Mouse (Mus musculus): Measurements from ENCODE around the gene Peg10. TPM values are rescaled to one million over a fixed set of nuclear protein-coding genes. Genes with fewer than 3 reads are reported as not detected.

The Peg10 gene
- total RNA-seq (2014; fragmentation: Nextera tagmentation), result not detected in 2 replicates
- total RNA-seq (2017), result 0.05 and 0.06 TPM in 2 replicates
- polyA plus RNA-seq (2012), result not detected in 2 replicates

DNA sequence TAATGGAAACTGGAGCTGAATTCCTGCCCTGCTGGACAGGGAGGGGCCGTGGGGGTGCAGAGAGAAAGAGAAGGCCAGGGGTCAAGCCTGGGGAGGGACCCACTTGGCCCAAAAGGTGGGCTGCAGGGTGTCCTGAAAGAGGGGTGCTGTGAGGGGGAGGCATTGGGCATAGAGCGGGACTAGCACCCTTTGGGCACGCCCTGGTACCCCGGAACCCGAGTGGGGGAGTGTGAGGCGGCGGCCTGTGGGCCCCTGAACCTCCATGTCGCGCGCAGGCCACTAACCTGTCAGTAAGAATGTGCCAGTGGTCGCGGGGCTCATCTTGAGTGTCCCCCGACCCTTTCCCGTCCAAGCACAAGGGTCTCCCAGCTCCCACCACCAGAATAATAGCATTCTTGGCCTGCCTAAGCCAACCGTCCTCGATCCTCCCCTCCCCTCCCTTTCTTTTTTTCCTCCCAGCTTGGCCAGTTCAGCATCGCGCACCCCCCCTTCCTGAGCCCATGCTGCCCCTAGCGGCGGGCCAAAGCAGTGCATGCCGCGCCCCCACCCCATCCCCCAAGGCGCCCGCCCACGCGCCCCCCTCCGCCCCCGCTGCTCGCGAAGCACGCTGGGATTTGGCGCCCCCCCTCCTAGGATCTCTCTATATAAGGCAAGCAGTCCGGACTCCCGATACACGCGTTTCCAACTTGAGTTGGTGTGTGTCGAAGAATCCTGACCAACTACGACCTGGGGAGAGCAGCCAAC is at the start of gene Peg10, which contains the start of gene Sgce:
Gene Peg10 (plus strand): TSS at position 611 of the 744 bp plus-strand sequence.
Gene Sgce (minus strand): TSS at position 512 of the 744 bp plus-strand sequence.
- Histone ChIP-seq H3K9me3 (replicated peaks) (peaks cover 28% of the 10 kb centered on the region), H3K36me3 (replicated peaks) (no peaks in the 10 kb centered on the region), H3K4me1 (ENCODE audit: insufficient read depth, low read depth, low read length) (no peaks in the 10 kb centered on the region), H3K27me3 (ENCODE audit: insufficient read depth, low read length) (peaks cover 6% of the 10 kb centered on the region; the same call in 1 of the 2 replicates), H3K4me3 (ENCODE audit: low read depth, low read length) (no peak within 1 kb of the TSS)
- no peak for ATAC-seq (ENCODE audit: extremely low read depth, insufficient number of reproducible peaks, low FRiP score, poor library complexity, severe bottlenecking)
- no peak for DNase-seq (ENCODE audit: low spot score)
- no peak for TF ChIP-seq GATA2 (IDR thresholded peaks at IDR 0.05; ENCODE audit: borderline replicate concordance, low read depth, low read length)
- TF ChIP-seq POLR2AphosphoS5 (IDR thresholded peaks at IDR 0.05; ENCODE audit: insufficient replicate concordance, low read depth, low read length), result no peak
- TF ChIP-seq GATA1 (IDR thresholded peaks at IDR 0.05; ENCODE audit: borderline replicate concordance, low read length), result no peak
- no peak for TF ChIP-seq TAL1 (conservative IDR thresholded peaks at IDR 0.05; ENCODE audit: low read depth, low read length)
- no peak for TF ChIP-seq CTCF (IDR thresholded peaks at IDR 0.05; ENCODE audit: low read depth, low read length)

DNA sequence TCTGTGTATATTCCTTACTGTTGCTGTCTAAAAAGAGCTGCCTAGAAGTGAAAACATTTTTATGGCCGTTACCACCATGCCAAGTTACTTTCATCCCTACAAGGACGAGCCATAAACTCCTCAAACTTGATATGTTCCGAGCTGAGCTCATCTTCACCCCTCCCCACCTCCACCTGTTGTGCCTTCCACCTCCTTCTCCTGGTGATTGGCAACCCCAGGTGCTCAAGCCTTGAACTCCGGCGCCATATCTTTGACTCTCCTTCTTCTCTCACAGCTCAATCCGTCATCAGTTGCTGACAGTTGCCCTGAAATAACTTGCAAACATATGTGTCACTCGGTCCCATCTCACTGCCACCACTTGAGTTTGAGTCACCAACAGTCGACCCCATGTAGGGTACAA is 45.5 kb upstream of the Peg10 start:
- peaks cover 22% of the 10 kb centered on the region for H3K27me3 ChIP-seq (ENCODE audit: insufficient read depth, low read length)
- no peaks in the 10 kb centered on the region for H3K9me3 ChIP-seq (replicated peaks)
- ATAC-seq (ENCODE audit: extremely low read depth, insufficient number of reproducible peaks, low FRiP score, poor library complexity, severe bottlenecking), result no peak
- no peak for DNase-seq (ENCODE audit: low spot score)
- no peak overlapping the region for H3K4me3 ChIP-seq (ENCODE audit: low read depth, low read length)
- TF ChIP-seq POLR2AphosphoS5 (IDR thresholded peaks at IDR 0.05; ENCODE audit: insufficient replicate concordance, low read depth, low read length) (no peak), GATA2 (IDR thresholded peaks at IDR 0.05; ENCODE audit: borderline replicate concordance, low read depth, low read length) (no peak), GATA1 (IDR thresholded peaks at IDR 0.05; ENCODE audit: borderline replicate concordance, low read length) (no peak), TAL1 (conservative IDR thresholded peaks at IDR 0.05; ENCODE audit: low read depth, low read length) (no peak), CTCF (IDR thresholded peaks at IDR 0.05; ENCODE audit: low read depth, low read length) (no peak)
- H3K4me1 ChIP-seq (ENCODE audit: insufficient read depth, low read depth, low read length), result 0 out of 2 replicates have a peak, but pooled peaks cover 2% of the 10 kb centered on the region
- no peaks in the 10 kb centered on the region for H3K36me3 ChIP-seq (replicated peaks)

DNA sequence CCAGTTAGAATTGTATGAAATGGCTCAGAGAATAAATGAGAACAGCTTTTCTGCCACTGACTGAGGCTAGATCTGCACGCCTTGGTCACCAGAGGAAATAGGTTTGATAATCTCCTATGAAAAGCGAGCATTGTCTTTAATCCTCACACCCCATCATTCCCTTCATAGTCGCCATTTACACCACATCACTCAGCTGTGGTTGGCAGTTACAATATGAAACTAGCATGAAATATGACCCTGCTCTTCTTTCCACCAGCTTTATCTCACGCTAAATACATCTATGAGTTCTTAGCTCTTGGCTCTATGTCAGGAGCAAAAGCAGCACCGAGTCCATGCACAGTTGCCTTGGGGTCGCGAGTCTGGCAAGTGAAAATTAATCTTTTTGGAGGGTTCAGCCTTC is 43.2 kb upstream of the Peg10 start:
- Histone ChIP-seq H3K4me3 (ENCODE audit: low read depth, low read length) (no peak overlapping the region), H3K27me3 (ENCODE audit: insufficient read depth, low read length) (peaks cover 30% of the 10 kb centered on the region), H3K4me1 (ENCODE audit: insufficient read depth, low read depth, low read length) (0 out of 2 replicates have a peak, but pooled peaks cover 2% of the 10 kb centered on the region), H3K9me3 (replicated peaks) (no peaks in the 10 kb centered on the region), H3K36me3 (replicated peaks) (no peaks in the 10 kb centered on the region)
- ATAC-seq (ENCODE audit: extremely low read depth, insufficient number of reproducible peaks, low FRiP score, poor library complexity, severe bottlenecking) (no peak), DNase-seq (ENCODE audit: low spot score) (no peak)
- TF ChIP-seq GATA1 (IDR thresholded peaks at IDR 0.05; ENCODE audit: borderline replicate concordance, low read length) (no peak), POLR2AphosphoS5 (IDR thresholded peaks at IDR 0.05; ENCODE audit: insufficient replicate concordance, low read depth, low read length) (no peak), TAL1 (conservative IDR thresholded peaks at IDR 0.05; ENCODE audit: low read depth, low read length) (no peak), GATA2 (IDR thresholded peaks at IDR 0.05; ENCODE audit: borderline replicate concordance, low read depth, low read length) (no peak), CTCF (IDR thresholded peaks at IDR 0.05; ENCODE audit: low read depth, low read length) (no peak)

DNA sequence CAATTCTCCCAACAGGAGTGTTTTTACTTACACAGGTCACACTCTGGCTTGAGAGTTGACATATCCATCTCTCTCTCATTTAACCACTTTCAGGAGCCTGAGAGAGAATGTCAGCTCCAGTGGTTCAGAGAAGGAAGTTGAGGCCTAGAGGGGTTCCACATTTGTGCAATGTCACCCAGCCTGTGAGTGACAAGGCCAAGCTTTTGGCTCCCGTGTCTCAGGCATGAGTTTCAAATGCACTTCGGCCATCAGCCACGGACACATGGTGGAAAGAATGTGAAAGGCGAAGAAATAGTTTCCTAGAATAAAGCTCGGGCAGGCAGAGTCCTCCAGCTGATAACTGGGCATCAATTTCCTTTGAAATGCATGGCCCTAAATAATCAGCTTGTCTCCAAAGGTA is 40.7 kb upstream of the Peg10 start:
- no peak for DNase-seq (ENCODE audit: low spot score)
- Histone ChIP-seq H3K9me3 (replicated peaks) (no peaks in the 10 kb centered on the region), H3K36me3 (replicated peaks) (no peaks in the 10 kb centered on the region), H3K27me3 (ENCODE audit: insufficient read depth, low read length) (peaks cover 27% of the 10 kb centered on the region), H3K4me1 (ENCODE audit: insufficient read depth, low read depth, low read length) (0 out of 2 replicates have a peak, but pooled peaks cover 2% of the 10 kb centered on the region), H3K4me3 (ENCODE audit: low read depth, low read length) (no peak overlapping the region)
- no peak for ATAC-seq (ENCODE audit: extremely low read depth, insufficient number of reproducible peaks, low FRiP score, poor library complexity, severe bottlenecking)
- TF ChIP-seq GATA1 (IDR thresholded peaks at IDR 0.05; ENCODE audit: borderline replicate concordance, low read length) (no peak), TAL1 (conservative IDR thresholded peaks at IDR 0.05; ENCODE audit: low read depth, low read length) (no peak), POLR2AphosphoS5 (IDR thresholded peaks at IDR 0.05; ENCODE audit: insufficient replicate concordance, low read depth, low read length) (no peak), CTCF (IDR thresholded peaks at IDR 0.05; ENCODE audit: low read depth, low read length) (no peak), GATA2 (IDR thresholded peaks at IDR 0.05; ENCODE audit: borderline replicate concordance, low read depth, low read length) (no peak)

DNA sequence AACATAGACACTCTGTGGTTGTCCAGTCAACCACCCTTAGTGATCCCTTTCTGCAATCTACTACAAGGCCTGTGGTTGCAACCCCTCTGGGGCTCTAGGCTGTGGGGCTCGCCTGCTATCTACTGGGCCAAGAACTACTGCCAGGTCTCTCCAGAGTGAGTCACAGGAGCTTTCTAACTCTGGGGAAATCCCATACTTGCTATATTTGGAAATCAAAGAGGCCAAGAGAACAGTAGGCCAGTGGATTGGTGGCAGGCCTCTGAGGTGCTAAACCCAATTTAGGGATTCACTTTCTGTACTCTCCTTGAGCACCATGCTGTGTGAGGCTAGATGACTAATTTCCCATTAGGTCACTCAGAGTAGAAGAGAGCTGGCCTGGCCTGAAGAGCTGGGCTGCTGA is 38.1 kb upstream of the Peg10 start:
- H3K27me3 ChIP-seq (ENCODE audit: insufficient read depth, low read length), result peaks cover 19% of the 10 kb centered on the region; the same call in 1 of the 2 replicates
- no peaks in the 10 kb centered on the region for H3K9me3 ChIP-seq (replicated peaks)
- 0 out of 2 replicates have a peak, but pooled peaks cover 2% of the 10 kb centered on the region for H3K4me1 ChIP-seq (ENCODE audit: insufficient read depth, low read depth, low read length)
- TF ChIP-seq POLR2AphosphoS5 (IDR thresholded peaks at IDR 0.05; ENCODE audit: insufficient replicate concordance, low read depth, low read length), result no peak
- DNase-seq (ENCODE audit: low spot score) (no peak), ATAC-seq (ENCODE audit: extremely low read depth, insufficient number of reproducible peaks, low FRiP score, poor library complexity, severe bottlenecking) (no peak)
- no peaks in the 10 kb centered on the region for H3K36me3 ChIP-seq (replicated peaks)
- H3K4me3 ChIP-seq (ENCODE audit: low read depth, low read length), result no peak overlapping the region

DNA sequence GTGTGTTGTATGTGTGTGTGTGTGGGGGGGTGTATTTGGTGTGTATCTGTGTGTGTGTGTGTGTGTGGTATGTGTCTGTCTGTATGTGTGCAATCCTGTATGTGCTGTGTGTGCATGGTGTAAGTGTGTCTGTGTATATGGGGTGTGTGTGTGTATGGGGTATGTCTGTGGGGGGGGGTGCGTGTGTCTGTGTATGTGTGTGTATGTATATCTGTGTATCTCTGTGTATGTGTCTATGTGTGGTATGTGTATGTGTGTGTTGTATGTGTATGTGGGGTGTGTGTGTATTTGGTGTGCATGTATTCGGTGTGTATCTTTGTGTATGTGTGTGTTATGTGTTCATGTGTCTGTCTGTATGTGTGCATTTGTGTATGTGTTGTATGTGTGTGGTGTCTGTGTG is 30.9 kb upstream of the Peg10 start:
- no peaks in the 10 kb centered on the region for H3K9me3 ChIP-seq (replicated peaks)
- no peak for ATAC-seq (ENCODE audit: extremely low read depth, insufficient number of reproducible peaks, low FRiP score, poor library complexity, severe bottlenecking)
- no peaks in the 10 kb centered on the region for H3K36me3 ChIP-seq (replicated peaks)
- TF ChIP-seq POLR2AphosphoS5 (IDR thresholded peaks at IDR 0.05; ENCODE audit: insufficient replicate concordance, low read depth, low read length), result no peak
- no peak for TF ChIP-seq CTCF (IDR thresholded peaks at IDR 0.05; ENCODE audit: low read depth, low read length)
- TF ChIP-seq GATA1 (IDR thresholded peaks at IDR 0.05; ENCODE audit: borderline replicate concordance, low read length), result no peak
- no peak for TF ChIP-seq GATA2 (IDR thresholded peaks at IDR 0.05; ENCODE audit: borderline replicate concordance, low read depth, low read length)
- TF ChIP-seq TAL1 (conservative IDR thresholded peaks at IDR 0.05; ENCODE audit: low read depth, low read length), result no peak
- H3K4me3 ChIP-seq (ENCODE audit: low read depth, low read length), result no peak overlapping the region
- H3K27me3 ChIP-seq (ENCODE audit: insufficient read depth, low read length), result peaks cover 4% of the 10 kb centered on the region; the same call in 1 of the 2 replicates
- DNase-seq (ENCODE audit: low spot score), result no peak
- no peaks in the 10 kb centered on the region for H3K4me1 ChIP-seq (ENCODE audit: insufficient read depth, low read depth, low read length)
